Mouse (Mus musculus) midbrain, embryonic 11.5 days (tissue): ENCODE measurements at regions not wholly inside any gene's neighbourhood (a gene's known extent, or its start where the extent isn't known, plus 50 kb on each side); places are given as distances from the start of the nearest gene placed in this dataset.

Source experiments
- ATAC-seq: fragments of 200-750 bp; cut with Nextera tagmentation; 2 replicates; pipeline ENCODE4 v1.8.0; 2017; ENCODE audit warnings: moderate TSS enrichment, moderate library complexity; ENCODE audit not compliant: low FRiP score
- DNase-seq: peaks from one replicate; pipeline ENCODE4 v3.0.0; 2015; ENCODE audit warnings: low spot score; ENCODE audit errors: missing footprints
- H3K27ac ChIP-seq: fragments of 300-500 bp; sonication (generic); 2 replicates; pipeline ENCODE4 v1.5.1; 2014; ENCODE audit warnings: low read depth, low read length
- H3K27me3 ChIP-seq: fragments of 300-500 bp; sonication (generic); 2 replicates; pipeline ENCODE4 v1.6.1; 2014; ENCODE audit warnings: mild to moderate bottlenecking, low read length, moderate library complexity, mixed read lengths; ENCODE audit not compliant: control insufficient read depth, insufficient read depth
- H3K36me3 ChIP-seq: fragments of 300-500 bp; sonication (generic); 2 replicates; pipeline ENCODE4 v1.6.1; 2014; ENCODE audit warnings: mild to moderate bottlenecking, low read length, moderate library complexity, mixed read lengths; ENCODE audit not compliant: control insufficient read depth, insufficient read depth
- H3K4me1 ChIP-seq: fragments of 300-500 bp; sonication (generic); 2 replicates; pipeline ENCODE4 v1.6.1; 2014; ENCODE audit warnings: low read length; ENCODE audit not compliant: control insufficient read depth, insufficient read depth
- H3K4me2 ChIP-seq: fragments of 300-500 bp; sonication (generic); 2 replicates; pipeline ENCODE4 v1.6.1; 2014; ENCODE audit warnings: mild to moderate bottlenecking, moderate library complexity
- H3K4me3 ChIP-seq: fragments of 300-500 bp; sonication (generic); 2 replicates; pipeline ENCODE4 v1.5.1; 2014; ENCODE audit warnings: low read depth, low read length
- H3K9ac ChIP-seq: fragments of 300-500 bp; sonication (generic); 2 replicates; pipeline ENCODE4 v1.6.1; 2014; ENCODE audit warnings: low read length
- H3K9me3 ChIP-seq: fragments of 300-500 bp; sonication (generic); 2 replicates; pipeline ENCODE4 v1.6.1; 2016; ENCODE audit warnings: low read length; ENCODE audit not compliant: control insufficient read depth
- WGBS: fragments of 180-500 bp; shearing (Covaris S2); extraction: QIAGEN DNeasy Blood & Tissue Kit; methylation state at CpG from one replicate; pipeline ENCODE4 v1.1.7; 2014; 5-methylcytosine and 5-hydroxymethylcytosine counted together

GRCm38 (mm10) chr1:42152916-42153315 lies 542.7 kb upstream of the Pou3f3 start:
- no peak overlapping the region for H3K4me3 ChIP-seq
- WGBS = 68% methylated on average over 3 of the region's 3 CpGs
- no peaks in the 10 kb centered on the region for H3K36me3 ChIP-seq
- DNase-seq (no peak), ATAC-seq (no peak)
- no peak overlapping the region for H3K9ac ChIP-seq
- H3K9me3 ChIP-seq = no peaks in the 10 kb centered on the region
- H3K27ac ChIP-seq = no peak overlapping the region
- no peaks in the 10 kb centered on the region for H3K27me3 ChIP-seq
- H3K4me1 ChIP-seq = no peaks in the 10 kb centered on the region
- no peak overlapping the region for H3K4me2 ChIP-seq

- no peak for ATAC-seq
- H3K4me1 ChIP-seq = no peaks in the 10 kb centered on the region
- H3K4me2 ChIP-seq = no peak overlapping the region
- WGBS = 87% methylated on average over 7 of the region's 7 CpGs
- H3K36me3 ChIP-seq = no peaks in the 10 kb centered on the region
- no peaks in the 10 kb centered on the region for H3K9me3 ChIP-seq
- no peak overlapping the region for H3K27ac ChIP-seq
- H3K27me3 ChIP-seq = no peaks in the 10 kb centered on the region
- H3K4me3 ChIP-seq = no peak overlapping the region
- DNase-seq = no peak
- H3K9ac ChIP-seq = no peak overlapping the region
These were observed 527.6 kb upstream of the Pou3f3 start for GRCm38 (mm10) chr1:42167790-42168572.

GRCm38 (mm10) chr1:42169505-42169904 lies 526.1 kb upstream of the Pou3f3 start:
- H3K9ac ChIP-seq = no peak overlapping the region
- WGBS = 87% methylated on average over 3 of the region's 3 CpGs
- H3K27me3 ChIP-seq = no peaks in the 10 kb centered on the region
- H3K4me2 ChIP-seq = no peak overlapping the region
- H3K36me3 ChIP-seq = no peaks in the 10 kb centered on the region
- no peak overlapping the region for H3K27ac ChIP-seq
- no peak for DNase-seq
- no peaks in the 10 kb centered on the region for H3K9me3 ChIP-seq
- H3K4me1 ChIP-seq = no peaks in the 10 kb centered on the region
- ATAC-seq = no peak
- H3K4me3 ChIP-seq = no peak overlapping the region

GRCm38 (mm10) chr1:42186295-42186694 lies 509.3 kb upstream of the Pou3f3 start:
- ATAC-seq (no peak), DNase-seq (peak; percentile 19)
- Histone ChIP-seq H3K9me3 (no peaks in the 10 kb centered on the region), H3K36me3 (no peaks in the 10 kb centered on the region), H3K27ac (no peak overlapping the region), H3K4me2 (no peak overlapping the region), H3K4me1 (no peaks in the 10 kb centered on the region), H3K4me3 (no peak overlapping the region), H3K27me3 (no peaks in the 10 kb centered on the region), H3K9ac (no peak overlapping the region)

- no peak overlapping the region for H3K27ac ChIP-seq
- H3K36me3 ChIP-seq = no peaks in the 10 kb centered on the region
- DNase-seq (no peak), ATAC-seq (no peak)
- H3K9me3 ChIP-seq = no peaks in the 10 kb centered on the region
- H3K9ac ChIP-seq = no peak overlapping the region
- no peak overlapping the region for H3K4me2 ChIP-seq
- 61% methylated on average over 1 of the region's 1 CpGs for WGBS
- no peaks in the 10 kb centered on the region for H3K4me1 ChIP-seq
- H3K27me3 ChIP-seq = no peaks in the 10 kb centered on the region
- H3K4me3 ChIP-seq = no peak overlapping the region
These were observed 467.5 kb upstream of the Pou3f3 start for GRCm38 (mm10) chr1:42228098-42228497.

GRCm38 (mm10) chr1:42229711-42230110 lies 465.9 kb upstream of the Pou3f3 start:
- 83% methylated on average over 12 of the region's 12 CpGs for WGBS
- ATAC-seq (no peak), DNase-seq (no peak)
- H3K9me3 ChIP-seq = no peaks in the 10 kb centered on the region
- H3K4me2 ChIP-seq = no peak overlapping the region
- no peak overlapping the region for H3K27ac ChIP-seq
- H3K4me1 ChIP-seq = 0 out of 2 replicates have a peak, but pooled peaks cover 3% of the 10 kb centered on the region
- H3K36me3 ChIP-seq = no peaks in the 10 kb centered on the region
- no peaks in the 10 kb centered on the region for H3K27me3 ChIP-seq
- no peak overlapping the region for H3K9ac ChIP-seq
- H3K4me3 ChIP-seq = no peak overlapping the region

- Histone ChIP-seq H3K9ac (no peak overlapping the region), H3K27me3 (no peaks in the 10 kb centered on the region), H3K4me3 (no peak overlapping the region), H3K27ac (no peak overlapping the region), H3K36me3 (no peaks in the 10 kb centered on the region), H3K4me2 (no peak overlapping the region), H3K4me1 (0 out of 2 replicates have a peak, but pooled peaks cover 3% of the 10 kb centered on the region), H3K9me3 (no peaks in the 10 kb centered on the region)
- no peak for ATAC-seq
- WGBS = 92% methylated on average over 21 of the region's 21 CpGs
- no peak for DNase-seq
These were observed 465.0 kb upstream of the Pou3f3 start for GRCm38 (mm10) chr1:42230469-42231040.

- 75% methylated on average over 5 of the region's 5 CpGs for WGBS
- Histone ChIP-seq H3K36me3 (no peaks in the 10 kb centered on the region), H3K4me2 (no peak overlapping the region), H3K9ac (no peak overlapping the region), H3K4me3 (no peak overlapping the region), H3K9me3 (no peaks in the 10 kb centered on the region), H3K27me3 (no peaks in the 10 kb centered on the region), H3K27ac (no peak overlapping the region), H3K4me1 (0 out of 2 replicates have a peak, but pooled peaks cover 3% of the 10 kb centered on the region)
- no peak for DNase-seq
- no peak for ATAC-seq
These were observed 464.5 kb upstream of the Pou3f3 start for GRCm38 (mm10) chr1:42231091-42231490.

GRCm38 (mm10) chr1:42231897-42232296 lies 463.7 kb upstream of the Pou3f3 start:
- H3K27me3 ChIP-seq = no peaks in the 10 kb centered on the region
- 92% methylated on average over 5 of the region's 5 CpGs for WGBS
- H3K36me3 ChIP-seq = no peaks in the 10 kb centered on the region
- no peak overlapping the region for H3K4me3 ChIP-seq
- H3K27ac ChIP-seq = no peak overlapping the region
- ATAC-seq (no peak), DNase-seq (no peak)
- no peak overlapping the region for H3K4me2 ChIP-seq
- no peaks in the 10 kb centered on the region for H3K9me3 ChIP-seq
- H3K9ac ChIP-seq = no peak overlapping the region
- H3K4me1 ChIP-seq = 0 out of 2 replicates have a peak, but pooled peaks cover 3% of the 10 kb centered on the region
